Mouse (Mus musculus) cerebellum, adult 11 months (tissue): ENCODE data around the gene Kif26b.

Source experiments
- DNase-seq: peaks from one replicate; pipeline ENCODE4 v3.0.0; 2022

Kif26b gene

GRCm38 (mm10) chr1:178528431-178529351 is at the start of gene Kif26b:
Gene Kif26b, plus strand, starts transcription at chr1:178529125.
- DNase-seq: peak; percentile 62

- no peak for DNase-seq
These were observed 45.1 kb upstream of the Kif26b start for GRCm38 (mm10) chr1:178483854-178484253.

DNA sequence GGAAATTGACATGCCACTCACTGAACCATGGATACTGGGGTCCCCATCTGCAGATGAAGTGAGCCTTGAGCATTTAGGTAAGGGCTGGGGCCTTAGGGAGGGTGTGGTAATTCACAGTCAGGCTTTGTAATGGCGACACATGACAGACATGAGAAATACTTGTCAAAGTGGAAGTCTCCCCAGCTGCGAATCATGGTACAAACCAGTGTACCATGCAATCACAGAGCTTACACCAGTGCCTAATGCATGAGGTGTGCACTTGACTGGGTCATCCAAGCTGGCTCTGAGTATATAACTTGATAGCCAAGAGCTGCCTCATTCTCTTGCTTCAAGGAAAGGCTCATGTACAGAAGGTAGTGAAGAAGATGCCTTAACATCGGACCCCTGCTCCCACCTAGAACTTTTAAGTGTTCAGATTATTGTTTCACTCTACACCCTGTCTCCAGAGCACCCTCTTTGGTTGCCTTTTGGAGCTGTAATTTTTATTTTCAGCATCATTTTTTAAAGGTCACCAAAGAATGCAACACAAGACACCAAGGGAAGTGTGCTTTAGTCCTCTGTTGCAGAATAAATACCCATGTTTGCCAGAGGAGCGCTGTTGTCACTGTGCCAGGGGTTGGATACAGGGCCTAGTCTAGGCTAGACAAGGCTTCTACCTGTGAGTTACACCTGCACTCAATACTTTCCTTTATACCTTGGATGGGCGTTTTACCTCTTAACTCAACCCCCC is 43.6 kb upstream of the Kif26b start:
- no peak for DNase-seq

DNA sequence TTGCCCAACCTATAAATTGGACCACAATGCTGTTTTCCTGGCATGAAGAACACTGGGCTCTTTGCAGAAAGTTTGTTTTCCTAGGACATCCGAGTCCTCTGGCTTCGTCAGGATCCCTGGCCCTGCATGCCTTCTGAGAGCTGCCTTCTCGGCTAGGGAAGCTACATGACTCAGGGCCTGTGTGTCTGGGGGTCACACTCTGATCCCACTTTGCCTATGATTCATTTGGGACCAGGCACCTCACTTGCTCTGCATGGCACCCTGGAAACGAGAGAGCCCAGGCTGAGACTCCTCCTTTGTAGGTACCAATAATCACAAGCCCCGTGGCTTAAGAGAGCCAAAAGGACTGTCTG is 43.1 kb upstream of the Kif26b start:
- no peak for DNase-seq

GRCm38 (mm10) chr1:178486828-178487227 is 42.1 kb upstream of the Kif26b start:
- DNase-seq: no peak

DNA sequence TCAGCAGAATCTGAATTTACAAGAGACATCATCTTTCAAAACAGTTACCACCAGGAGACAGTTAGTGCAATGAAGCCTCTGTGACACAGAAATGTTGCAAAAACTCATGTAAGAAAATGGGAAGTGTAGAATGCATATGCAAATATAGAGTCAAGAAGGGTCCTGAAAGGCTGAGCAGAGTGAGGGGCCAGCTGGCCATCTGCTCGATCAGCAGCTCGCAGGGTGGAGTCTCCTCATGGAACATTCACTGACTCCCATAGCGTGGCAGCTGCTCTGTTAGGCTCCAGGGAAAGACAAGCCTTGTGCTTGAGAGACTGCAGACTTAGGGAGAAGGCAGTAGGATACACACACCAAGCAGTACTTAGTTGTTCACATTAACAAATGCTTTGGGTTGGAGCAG is 39.8 kb upstream of the Kif26b start:
- no peak for DNase-seq

DNA sequence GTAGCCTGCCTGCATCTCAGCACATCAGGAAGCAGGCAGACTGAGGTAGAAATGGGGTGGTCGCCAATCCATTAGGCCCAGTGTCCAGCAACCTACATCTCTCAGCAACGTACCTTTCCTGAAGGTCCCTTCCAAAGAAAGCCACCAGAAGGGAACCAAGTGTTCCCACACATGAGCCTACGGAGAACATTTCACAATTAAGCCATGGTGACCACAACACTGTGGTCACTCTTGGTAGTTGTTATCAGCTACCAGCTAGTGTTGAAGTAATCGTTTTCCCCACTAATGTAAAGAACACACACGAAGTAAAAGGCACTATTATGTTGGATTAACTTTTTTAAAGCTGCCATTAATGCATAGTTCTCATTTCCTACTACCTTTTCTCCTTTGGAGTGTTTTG is 37.2 kb upstream of the Kif26b start:
- no peak for DNase-seq

GRCm38 (mm10) chr1:178492493-178492892 is 36.4 kb upstream of the Kif26b start:
- DNase-seq: no peak

DNA sequence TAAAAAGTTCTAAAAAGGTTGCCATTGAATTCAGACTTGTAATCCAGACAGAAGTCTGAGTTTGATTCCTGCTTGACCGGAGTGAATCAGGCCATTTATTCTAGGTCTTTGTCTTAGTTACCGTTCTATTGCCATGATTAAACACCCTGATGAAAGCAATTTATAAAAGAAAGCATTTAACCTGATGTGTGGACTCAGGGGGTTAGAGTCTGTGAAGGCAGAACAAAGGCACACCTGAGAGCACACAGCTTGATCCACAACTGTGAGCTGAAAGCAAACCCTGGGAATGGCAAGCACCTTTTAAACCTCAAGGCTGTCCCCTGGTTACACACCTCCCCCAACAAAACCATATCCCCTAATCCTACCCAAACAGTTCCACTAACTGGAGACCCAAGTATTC is 32.7 kb upstream of the Kif26b start:
- DNase-seq: no peak

- DNase-seq: peak; percentile 6
These were observed 32.1 kb upstream of the Kif26b start for GRCm38 (mm10) chr1:178496841-178497240.

DNA sequence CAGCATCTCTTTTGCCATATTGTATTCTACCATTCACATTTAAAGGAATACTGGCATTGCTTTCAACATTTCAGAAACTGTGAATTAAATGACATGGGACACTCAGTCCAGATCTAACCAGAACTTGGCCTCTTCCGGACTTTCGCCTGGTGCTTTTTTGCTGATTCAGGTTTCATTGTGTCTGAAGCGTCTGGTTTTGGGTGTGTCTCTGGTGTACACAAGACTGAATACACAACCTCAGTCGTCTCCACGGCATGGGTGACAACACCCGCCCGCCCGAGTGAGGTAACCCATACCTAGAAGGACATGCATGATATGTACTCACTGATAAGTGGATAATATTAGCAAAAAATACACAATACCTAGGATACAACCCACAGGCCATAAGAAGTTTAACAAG is 22.0 kb upstream of the Kif26b start:
- DNase-seq: no peak

GRCm38 (mm10) chr1:178512323-178513031 is 16.4 kb upstream of the Kif26b start:
- no peak for DNase-seq

GRCm38 (mm10) chr1:178513954-178514353 is 15.0 kb upstream of the Kif26b start:
- no peak for DNase-seq

GRCm38 (mm10) chr1:178515839-178516238 is 13.1 kb upstream of the Kif26b start:
- no peak for DNase-seq

DNA sequence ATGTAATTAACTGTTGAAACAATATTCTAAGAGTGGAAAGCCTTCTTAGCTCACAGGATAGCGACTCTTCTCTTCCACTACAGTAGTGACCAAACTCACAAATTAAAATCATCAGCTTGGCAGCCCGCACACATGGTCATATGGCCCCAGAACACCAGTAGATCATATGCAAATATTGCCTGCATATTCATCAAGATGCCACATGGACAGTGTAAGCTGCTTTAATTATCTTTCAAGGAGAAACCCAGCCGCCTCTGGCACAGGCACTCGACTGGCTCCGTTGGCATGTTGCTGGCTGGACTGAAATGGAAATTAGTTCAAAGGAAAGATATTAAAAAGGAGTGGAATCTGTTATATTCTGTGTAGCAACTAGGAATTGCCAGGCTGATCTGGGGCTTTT is 6.5 kb upstream of the Kif26b start:
- no peak for DNase-seq

- no peak for DNase-seq
These were observed 5.8 kb upstream of the Kif26b start for GRCm38 (mm10) chr1:178523152-178523551.

DNA sequence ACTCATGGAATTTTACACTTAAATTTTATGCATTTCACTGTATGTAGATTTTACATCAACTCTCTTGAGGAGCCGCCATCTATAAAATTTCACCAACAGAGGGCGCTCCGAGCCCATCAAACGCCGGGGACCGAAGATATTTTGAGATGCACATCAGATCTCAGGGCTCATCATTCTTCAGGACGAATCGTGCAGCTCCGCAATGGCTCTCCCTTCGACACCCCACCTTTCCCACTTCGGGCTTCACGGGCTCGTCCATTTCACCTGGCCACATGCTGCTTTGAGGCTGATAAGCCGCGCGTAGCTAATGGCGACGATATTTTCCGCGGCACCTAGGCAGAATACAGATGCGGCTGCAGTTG is 1.8 kb upstream of the Kif26b start:
- DNase-seq: peak; percentile 75

GRCm38 (mm10) chr1:178527547-178528361 is 1.2 kb upstream of the Kif26b start:
- DNase-seq: peak; percentile 37

DNA sequence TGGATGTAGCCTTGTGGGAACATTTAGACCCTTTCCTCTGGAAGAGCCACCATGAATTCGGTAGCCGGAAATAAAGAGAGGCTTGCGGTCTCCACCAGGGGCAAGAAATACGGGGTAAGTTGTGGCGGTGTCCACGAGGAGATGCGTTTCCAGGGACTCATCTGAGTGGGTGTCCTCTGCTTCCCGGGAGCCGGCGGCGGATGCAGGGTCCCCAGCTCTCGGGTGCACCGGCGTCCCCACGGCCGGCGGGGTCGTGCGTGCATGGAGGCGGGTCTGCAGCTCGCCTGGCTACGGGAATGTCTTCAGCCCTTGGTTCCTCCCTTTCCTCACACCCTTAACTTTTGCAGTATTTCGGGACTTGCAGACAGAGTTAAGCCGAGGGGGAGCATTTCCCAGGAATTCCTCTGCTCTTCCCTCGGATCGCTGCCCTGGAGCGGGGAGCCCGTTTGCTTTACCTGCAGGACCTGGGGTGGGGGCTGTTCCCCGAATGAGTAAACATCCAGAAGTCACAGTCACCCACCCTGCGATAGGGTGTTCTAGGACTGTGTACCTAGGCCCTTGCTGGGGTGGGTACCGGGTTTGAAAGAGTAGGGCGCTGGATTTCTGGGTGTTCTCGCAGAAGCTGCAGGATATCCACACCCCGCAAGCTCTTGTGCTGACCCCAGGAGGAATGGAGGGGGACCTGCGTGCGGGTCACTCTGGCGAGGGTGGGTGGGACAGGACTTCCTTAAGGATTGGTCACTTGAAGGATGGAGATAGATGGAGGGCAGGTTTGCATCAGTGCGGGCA is 781 bp downstream of the Kif26b start:
- DNase-seq: peak; percentile 29

DNA sequence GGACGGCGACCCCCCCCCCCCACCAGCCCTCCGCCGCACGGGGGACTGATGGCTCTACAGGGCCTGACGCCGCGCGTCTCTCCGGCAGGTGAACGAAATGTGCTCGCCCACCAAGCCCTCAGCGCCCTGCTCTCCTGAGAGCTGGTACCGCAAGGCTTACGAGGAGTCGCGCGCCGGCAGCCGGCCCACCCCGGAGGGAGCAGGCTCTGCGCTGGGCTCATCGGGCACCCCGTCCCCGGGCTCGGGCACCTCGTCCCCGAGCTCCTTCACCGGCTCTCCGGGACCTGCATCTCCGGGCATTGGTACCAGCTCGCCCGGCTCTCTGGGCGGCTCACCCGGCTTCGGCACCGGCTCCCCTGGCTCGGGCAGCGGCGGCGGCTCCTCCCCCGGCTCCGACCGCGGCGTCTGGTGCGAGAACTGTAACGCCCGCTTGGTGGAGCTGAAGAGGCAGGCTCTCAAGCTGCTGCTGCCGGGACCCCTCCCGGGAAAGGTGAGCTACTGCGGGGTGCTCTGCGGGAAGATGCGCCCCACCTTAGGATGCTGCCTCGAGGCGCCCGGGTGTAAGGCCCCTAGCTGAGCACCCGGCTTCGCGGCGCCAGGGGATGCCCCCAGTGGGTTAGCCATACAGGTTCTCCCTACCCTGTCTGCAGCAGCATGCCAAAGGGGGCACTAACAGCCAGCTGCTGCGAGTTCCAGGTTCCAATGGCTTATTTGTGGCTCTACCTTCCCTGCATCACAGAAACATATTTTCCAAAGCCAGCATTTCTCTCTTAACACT is 1.6 kb downstream of the Kif26b start:
- peak; percentile 90 for DNase-seq

DNA sequence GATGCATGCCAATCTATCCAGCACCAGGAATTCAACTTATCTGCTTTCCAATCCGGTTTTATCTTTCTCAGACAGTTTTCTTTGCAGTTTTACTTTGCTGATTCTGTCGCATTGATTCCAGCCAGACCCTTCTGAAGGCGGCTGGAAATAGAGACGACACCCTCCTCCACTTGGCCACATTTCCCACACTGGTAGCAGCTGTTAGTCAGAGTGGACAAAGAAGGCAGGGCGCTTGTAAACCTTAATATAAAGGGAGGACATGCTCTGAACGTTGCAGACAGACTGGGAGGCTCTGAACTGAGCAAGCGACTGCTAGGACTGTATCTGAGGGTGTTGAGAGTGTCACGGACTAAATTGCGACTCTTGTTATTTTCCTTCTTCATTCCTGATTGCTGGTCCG is 11.3 kb downstream of the Kif26b start:
- no peak for DNase-seq
